Mouse (Mus musculus) CH12F3 (cell line): ENCODE data around the gene Olfr1151.

ENCODE experiments used
- in situ Hi-C: fragments of 300-500 bp; cut with MboI; formaldehyde crosslinking; loops from 2 replicates; pipeline ENCODE4 v1.14.3; 2020; ENCODE audit warnings: low sequenced_read_pairs

Gene Olfr1151

GRCm38 (mm10) chr2:87855562-87855961, at the start of gene Olfr1151:
Gene Olfr1151 (plus strand): TSS chr2:87855862.
- in situ Hi-C loops = no loop called here

DNA sequence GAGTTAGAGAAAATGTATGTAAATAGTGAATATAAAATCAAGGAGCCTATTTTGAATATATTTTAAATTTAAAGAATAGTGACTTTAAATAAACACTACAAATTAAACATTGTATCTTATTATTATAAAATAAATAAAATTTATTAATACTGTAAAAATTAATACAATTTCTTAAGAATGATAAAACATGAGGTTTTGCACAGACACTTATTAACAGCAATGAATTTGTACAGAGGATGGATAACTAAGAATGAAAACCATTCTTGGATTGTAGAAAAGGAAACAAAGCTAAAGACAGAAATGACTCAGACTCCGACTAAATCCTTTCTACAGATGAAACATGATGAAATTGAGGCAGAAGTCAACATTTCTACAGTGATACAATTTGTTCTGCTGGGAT, 46.1 kb upstream of the Olfr1151 start, which contains the start of gene Olfr1145:
Gene Olfr1145 (plus strand): TSS at position 301 of the 400 bp plus-strand sequence.
- in situ Hi-C loops = no loop called here

DNA sequence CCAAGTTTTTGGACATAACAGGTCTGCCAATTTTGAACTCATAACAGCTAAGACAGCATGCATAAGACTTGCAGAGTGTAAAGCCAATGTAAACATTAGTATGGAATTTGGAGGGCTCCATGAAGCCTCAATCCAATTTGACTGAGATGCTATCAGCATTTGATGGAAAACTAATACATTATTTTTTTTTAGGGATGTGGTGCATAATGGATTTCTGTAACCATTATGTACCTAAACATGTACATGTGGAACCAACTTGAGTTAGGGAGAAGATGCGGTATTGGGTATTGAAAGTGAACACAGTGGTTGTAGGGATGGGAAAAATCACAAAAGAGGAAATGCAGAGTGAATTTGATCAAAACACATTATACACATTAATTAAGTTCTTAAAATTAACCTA, 25.4 kb upstream of the Olfr1151 start, which contains the start of gene Olfr1148:
Gene Olfr1148 (plus strand): TSS at position 301 of the 400 bp plus-strand sequence.
- in situ Hi-C loops = no loop called here

- in situ Hi-C loops = no loop called here
Observed at GRCm38 (mm10) chr2:87843693-87844092, 12.0 kb upstream of the Olfr1151 start, which contains the start of gene Olfr1150-ps1. Gene Olfr1150-ps1 (plus strand): TSS chr2:87843993.

- in situ Hi-C loops = no loop called here
Observed at GRCm38 (mm10) chr2:87866192-87866591, 10.5 kb downstream of the Olfr1151 start, which contains the start of gene Olfr1152. Gene Olfr1152 (plus strand): TSS chr2:87866492.

DNA sequence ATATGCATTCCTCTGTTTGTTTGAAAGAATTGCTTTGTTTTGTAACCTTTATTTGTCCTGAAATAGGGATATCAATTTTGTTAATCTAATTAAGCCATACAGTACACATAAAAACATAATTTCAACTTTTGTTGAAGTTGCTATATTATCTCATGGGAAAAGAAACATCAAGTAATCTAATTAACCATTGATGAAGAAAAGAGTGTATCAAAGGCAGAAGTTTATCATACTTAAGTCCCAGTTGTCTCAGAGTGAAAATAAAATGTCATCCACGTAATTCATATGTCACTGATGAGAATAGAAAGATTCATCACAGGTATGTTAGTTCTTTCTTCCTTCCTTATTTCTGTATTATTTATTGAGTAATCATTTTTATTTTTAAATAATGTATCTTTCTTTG, 39.0 kb downstream of the Olfr1151 start, which contains the start of gene Olfr1153:
Gene Olfr1153 (plus strand): TSS at position 301 of the 400 bp plus-strand sequence.
- in situ Hi-C loops = no loop called here

DNA sequence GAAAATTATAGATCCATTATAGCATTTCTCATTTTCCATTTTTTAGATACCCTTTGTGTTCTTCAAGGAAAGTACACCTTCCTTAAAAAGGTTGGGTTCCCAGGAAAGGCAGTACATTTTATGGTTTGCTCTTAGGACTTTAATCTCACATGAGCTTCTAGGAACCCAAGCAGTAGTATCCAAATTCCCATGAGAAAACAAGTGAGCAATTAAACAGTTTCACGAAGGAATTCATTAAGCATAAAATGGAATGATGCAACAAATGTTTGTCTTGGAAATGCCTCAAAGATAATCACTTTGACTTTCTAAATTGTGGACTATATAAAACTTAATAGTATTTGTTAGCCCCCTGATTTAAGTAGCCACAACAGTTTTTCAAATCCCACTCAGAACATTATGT, 49.4 kb downstream of the Olfr1151 start, which contains the start of gene Olfr1154:
Gene Olfr1154 (minus strand): TSS at position 101 of the 400 bp plus-strand sequence.
- in situ Hi-C loops = no loop called here
